Mouse (Mus musculus): ENCODE results near the gene Nudt8. TPM values are rescaled to one million over a fixed set of nuclear protein-coding genes. Genes with fewer than 3 reads are reported as not detected.

The Nudt8 gene
- polyA plus RNA-seq, 1 experiment from 2014 or later: 36.0 TPM

DNA sequence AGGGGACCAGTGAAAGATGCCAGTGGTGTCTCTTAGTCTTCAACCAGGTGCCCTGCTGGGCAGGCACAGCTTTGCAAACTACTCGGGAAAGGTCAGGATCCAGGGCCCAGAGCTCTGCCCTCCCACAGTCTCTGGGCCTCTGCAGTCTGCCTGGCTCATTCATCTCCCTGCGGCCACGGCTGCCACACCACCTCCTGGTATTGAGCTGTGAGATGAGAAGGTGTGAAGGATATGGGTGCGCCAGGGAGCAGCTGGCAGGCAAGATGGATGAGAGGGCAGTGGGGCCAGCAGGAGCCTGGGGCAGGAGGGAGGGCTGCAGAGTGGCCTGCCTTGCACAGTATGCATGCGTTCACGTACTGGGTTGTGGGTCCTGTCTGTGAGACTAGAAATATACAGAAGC lies 9.6 kb upstream of the Nudt8 start:
- H3K9ac ChIP-seq (replicated peaks): no peak overlapping the region
- no peak overlapping the region for H3K4me2 ChIP-seq (replicated peaks)
- H3K4me3 ChIP-seq: no peak overlapping the region
- H3K4me1 ChIP-seq: no peaks in the 10 kb centered on the region
- no peaks in the 10 kb centered on the region for H3K9me3 ChIP-seq
- WGBS: 70% methylated on average over 6 of the region's 6 CpGs
- no peaks in the 10 kb centered on the region; the same call in 1 of the 2 replicates for H3K27me3 ChIP-seq
- no peaks in the 10 kb centered on the region for H3K36me3 ChIP-seq
- ATAC-seq (replicated peaks): no peak
- no peak overlapping the region for H3K27ac ChIP-seq (replicated peaks)

DNA sequence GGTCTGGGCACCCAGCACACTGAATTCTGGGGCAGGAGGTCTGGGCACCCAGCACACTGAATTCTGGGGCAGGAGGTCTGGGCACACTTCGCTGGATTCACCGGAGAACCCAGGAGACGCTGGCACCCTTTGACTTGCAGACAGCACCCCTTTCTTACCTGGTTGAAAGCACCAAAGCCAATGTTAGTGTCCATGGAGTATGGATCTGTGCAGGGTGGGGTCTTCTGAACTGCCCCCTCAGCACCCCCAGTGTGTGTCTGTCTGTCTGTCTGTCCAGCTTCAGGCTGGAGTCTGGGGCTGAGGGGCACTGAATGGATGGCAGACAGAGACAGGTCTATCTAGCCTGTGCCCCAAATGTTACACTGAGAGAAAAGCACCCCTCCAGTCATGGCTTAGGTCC lies 8.8 kb upstream of the Nudt8 start:
- 96% methylated on average over 3 of the region's 3 CpGs for WGBS
- Histone ChIP-seq H3K4me3 (no peak overlapping the region), H3K9me3 (no peaks in the 10 kb centered on the region), H3K36me3 (no peaks in the 10 kb centered on the region), H3K9ac (replicated peaks) (no peak overlapping the region), H3K4me2 (replicated peaks) (no peak overlapping the region), H3K27ac (replicated peaks) (no peak overlapping the region), H3K27me3 (no peaks in the 10 kb centered on the region; the same call in 1 of the 2 replicates), H3K4me1 (no peaks in the 10 kb centered on the region)
- no peak for ATAC-seq (replicated peaks)

DNA sequence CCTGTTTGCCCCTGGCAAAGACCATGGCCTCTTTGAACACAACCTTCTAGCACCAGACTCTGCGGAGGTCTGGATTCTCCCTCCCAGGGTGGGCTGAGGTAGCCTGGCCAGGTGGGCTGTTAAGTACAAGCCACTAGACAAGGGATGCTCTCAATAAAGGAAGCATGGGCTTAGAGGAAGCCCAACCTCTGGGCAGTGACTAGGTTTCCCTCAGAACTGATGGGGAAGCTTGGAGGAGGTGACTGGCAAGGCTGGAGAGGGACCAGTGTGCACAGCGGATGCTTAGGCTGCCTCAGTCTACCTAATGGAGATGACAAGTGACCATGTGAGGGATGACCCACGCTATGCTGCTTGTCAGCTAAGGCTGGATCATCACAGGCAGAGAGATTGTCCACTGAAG lies 8.4 kb upstream of the Nudt8 start:
- Histone ChIP-seq H3K9me3 (no peaks in the 10 kb centered on the region), H3K4me3 (no peak overlapping the region), H3K9ac (replicated peaks) (no peak overlapping the region), H3K36me3 (no peaks in the 10 kb centered on the region), H3K4me2 (replicated peaks) (no peak overlapping the region), H3K27ac (replicated peaks) (no peak overlapping the region), H3K4me1 (no peaks in the 10 kb centered on the region), H3K27me3 (no peaks in the 10 kb centered on the region; the same call in 1 of the 2 replicates)
- no peak for ATAC-seq (replicated peaks)
- WGBS: 84% methylated on average over 3 of the region's 3 CpGs

DNA sequence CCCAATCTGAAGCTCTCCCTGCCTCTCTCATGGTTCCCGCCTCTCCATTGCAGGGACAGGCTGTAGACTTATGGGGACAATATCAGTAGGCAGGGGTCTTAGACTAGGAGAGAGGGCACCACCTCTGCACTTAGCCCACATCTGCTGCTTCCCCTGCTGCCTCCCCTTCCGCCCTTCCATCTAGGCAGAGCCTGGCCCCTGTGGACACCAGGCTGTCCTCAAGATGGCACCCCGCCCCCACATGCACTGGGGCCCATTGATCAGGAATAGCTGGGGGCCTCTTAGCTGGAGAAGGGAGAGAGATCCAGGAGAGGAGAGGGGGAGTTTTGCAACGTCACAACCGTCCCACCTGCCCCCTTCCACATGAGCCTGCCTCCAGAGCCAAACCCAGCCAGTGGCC lies 8.0 kb upstream of the Nudt8 start, which contains the start of gene Tbx10:
TSS of gene Tbx10 (plus strand) at position 337 of the 400 bp plus-strand sequence.
- ATAC-seq (replicated peaks): no peak
- WGBS: 51% methylated on average over 5 of the region's 5 CpGs
- H3K4me2 ChIP-seq (replicated peaks): no peak within 1 kb of the TSS
- H3K36me3 ChIP-seq: no peaks in the 10 kb centered on the region
- no peak within 1 kb of the TSS for H3K4me3 ChIP-seq
- H3K9me3 ChIP-seq: no peaks in the 10 kb centered on the region
- no peaks in the 10 kb centered on the region; the same call in 1 of the 2 replicates for H3K27me3 ChIP-seq
- no peak within 1 kb of the TSS for H3K27ac ChIP-seq (replicated peaks)
- H3K4me1 ChIP-seq: no peaks in the 10 kb centered on the region
- no peak within 1 kb of the TSS for H3K9ac ChIP-seq (replicated peaks)

DNA sequence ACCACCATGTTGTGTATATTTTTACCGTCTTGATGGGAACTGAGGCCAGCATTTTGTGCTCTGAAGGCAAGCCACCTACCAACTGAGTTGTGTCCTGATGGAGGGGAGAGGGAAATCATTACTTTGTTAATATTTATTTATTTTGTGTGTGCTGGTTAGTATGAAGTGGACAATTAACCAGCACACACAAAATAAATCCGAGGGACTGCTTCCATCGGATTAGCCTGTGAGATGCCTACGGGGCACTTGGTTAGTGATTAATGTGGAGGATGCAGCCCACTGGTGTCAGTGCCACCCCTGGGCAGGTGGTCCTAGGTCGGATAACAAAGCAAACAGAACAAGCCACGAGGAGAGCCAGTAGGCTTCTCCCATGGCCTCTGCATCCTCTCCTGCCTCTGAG lies 5.4 kb upstream of the Nudt8 start:
- no peak for ATAC-seq (replicated peaks)
- peaks cover 6% of the 10 kb centered on the region for H3K4me1 ChIP-seq
- H3K9me3 ChIP-seq: no peaks in the 10 kb centered on the region
- no peak overlapping the region for H3K4me3 ChIP-seq
- no peak overlapping the region for H3K4me2 ChIP-seq (replicated peaks)
- 74% methylated on average over 6 of the region's 6 CpGs for WGBS
- no peaks in the 10 kb centered on the region for H3K36me3 ChIP-seq
- H3K27me3 ChIP-seq: no peaks in the 10 kb centered on the region; the same call in 1 of the 2 replicates
- no peak overlapping the region for H3K27ac ChIP-seq (replicated peaks)
- no peak overlapping the region for H3K9ac ChIP-seq (replicated peaks)

DNA sequence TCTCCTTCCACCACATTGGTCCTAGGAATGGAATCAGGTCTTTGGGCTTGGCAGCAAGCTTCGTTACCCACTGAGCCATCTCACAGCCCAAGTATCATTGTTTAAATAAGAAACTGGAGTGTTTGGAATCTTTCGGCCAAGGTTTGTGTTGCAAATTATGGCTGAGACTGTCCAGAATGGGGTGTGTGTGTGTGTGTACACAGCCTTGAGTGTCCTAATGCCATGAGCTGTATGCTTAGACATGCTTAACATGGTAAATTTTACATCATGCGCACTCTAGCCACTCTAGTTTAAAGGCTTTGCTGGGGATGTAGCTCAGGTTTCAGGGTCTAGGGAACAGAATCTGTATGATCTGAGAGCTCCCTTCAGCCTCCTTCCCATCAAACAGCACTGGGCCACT lies 4.9 kb upstream of the Nudt8 start:
- Histone ChIP-seq H3K36me3 (no peaks in the 10 kb centered on the region), H3K9ac (replicated peaks) (no peak overlapping the region), H3K27me3 (no peaks in the 10 kb centered on the region; the same call in 1 of the 2 replicates), H3K4me3 (no peak overlapping the region), H3K9me3 (no peaks in the 10 kb centered on the region), H3K4me2 (replicated peaks) (no peak overlapping the region), H3K4me1 (peaks cover 7% of the 10 kb centered on the region), H3K27ac (replicated peaks) (no peak overlapping the region)
- WGBS: 89% methylated on average over 3 of the region's 3 CpGs
- ATAC-seq (replicated peaks): no peak

DNA sequence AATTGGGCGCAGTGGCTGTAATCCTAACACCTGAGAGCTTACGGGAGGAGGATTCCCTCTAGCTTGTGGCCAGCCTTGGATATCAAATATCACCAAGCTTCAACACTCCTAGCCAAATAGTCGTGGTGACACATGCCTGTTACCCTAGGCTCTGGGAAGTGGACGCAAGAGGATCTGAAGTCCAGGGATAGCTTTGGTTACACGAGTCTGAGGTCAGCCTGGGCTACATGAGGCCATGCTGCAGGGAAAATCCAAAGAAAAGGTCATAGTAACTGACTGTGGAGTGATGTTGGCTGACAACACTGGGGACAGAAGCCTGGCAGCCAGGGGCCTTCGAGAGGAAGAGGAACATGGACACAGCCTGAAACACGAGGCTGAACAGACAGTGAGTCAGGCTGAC lies 4.3 kb upstream of the Nudt8 start:
- Histone ChIP-seq H3K4me1 (peaks cover 10% of the 10 kb centered on the region), H3K4me3 (no peak overlapping the region), H3K36me3 (no peaks in the 10 kb centered on the region), H3K4me2 (replicated peaks) (no peak overlapping the region), H3K9me3 (no peaks in the 10 kb centered on the region), H3K9ac (replicated peaks) (no peak overlapping the region), H3K27me3 (no peaks in the 10 kb centered on the region; the same call in 1 of the 2 replicates), H3K27ac (replicated peaks) (no peak overlapping the region)
- ATAC-seq (replicated peaks): no peak
- WGBS: 70% methylated on average over 7 of the region's 7 CpGs

DNA sequence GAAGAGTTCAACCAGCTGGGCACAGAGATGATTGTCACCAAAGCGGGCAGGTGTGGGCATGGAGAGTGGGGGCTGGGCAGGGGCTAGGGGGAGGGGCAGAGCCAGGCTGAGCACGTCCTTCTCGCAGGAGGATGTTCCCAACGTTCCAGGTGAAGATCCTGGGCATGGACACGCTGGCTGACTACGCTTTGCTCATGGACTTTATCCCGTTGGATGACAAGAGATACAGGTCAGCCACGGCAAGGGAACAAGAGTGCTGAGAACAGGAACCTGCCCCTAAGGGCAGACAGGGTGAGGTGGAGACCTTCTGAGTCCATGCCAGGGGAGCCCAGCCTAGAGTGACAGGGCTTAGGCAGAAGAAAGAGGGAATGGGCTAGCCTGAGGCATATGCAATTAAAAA lies 3.6 kb upstream of the Nudt8 start:
- no peak overlapping the region for H3K27ac ChIP-seq (replicated peaks)
- no peak overlapping the region for H3K9ac ChIP-seq (replicated peaks)
- no peak overlapping the region for H3K4me2 ChIP-seq (replicated peaks)
- peaks cover 15% of the 10 kb centered on the region for H3K4me1 ChIP-seq
- no peaks in the 10 kb centered on the region; the same call in 1 of the 2 replicates for H3K27me3 ChIP-seq
- no peaks in the 10 kb centered on the region for H3K9me3 ChIP-seq
- WGBS: 84% methylated on average over 8 of the region's 8 CpGs
- no peak overlapping the region for H3K4me3 ChIP-seq
- H3K36me3 ChIP-seq: no peaks in the 10 kb centered on the region
- ATAC-seq (replicated peaks): no peak

DNA sequence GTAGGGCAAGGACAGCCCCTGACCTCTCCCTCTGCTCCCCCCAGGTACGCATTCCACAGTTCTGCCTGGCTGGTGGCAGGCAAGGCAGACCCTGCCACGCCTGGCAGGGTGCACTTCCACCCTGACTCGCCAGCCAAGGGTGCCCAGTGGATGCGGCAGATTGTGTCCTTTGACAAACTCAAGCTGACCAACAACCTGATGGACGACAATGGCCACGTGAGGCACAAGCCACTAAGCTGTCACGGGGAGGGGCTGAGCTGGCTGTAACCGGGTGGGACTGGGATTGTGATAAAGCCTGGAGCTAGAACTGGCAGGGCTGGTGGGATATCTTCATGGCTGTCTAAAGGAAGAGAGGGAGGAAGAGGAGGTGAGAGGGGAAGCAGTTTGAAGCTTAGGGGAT lies 3.1 kb upstream of the Nudt8 start:
- Histone ChIP-seq H3K9ac (replicated peaks) (no peak overlapping the region), H3K4me3 (no peak overlapping the region), H3K36me3 (no peaks in the 10 kb centered on the region), H3K27me3 (no peaks in the 10 kb centered on the region; the same call in 1 of the 2 replicates), H3K4me2 (replicated peaks) (no peak overlapping the region), H3K9me3 (no peaks in the 10 kb centered on the region), H3K4me1 (peaks cover 15% of the 10 kb centered on the region), H3K27ac (replicated peaks) (no peak overlapping the region)
- WGBS: 65% methylated on average over 8 of the region's 8 CpGs
- no peak for ATAC-seq (replicated peaks)

DNA sequence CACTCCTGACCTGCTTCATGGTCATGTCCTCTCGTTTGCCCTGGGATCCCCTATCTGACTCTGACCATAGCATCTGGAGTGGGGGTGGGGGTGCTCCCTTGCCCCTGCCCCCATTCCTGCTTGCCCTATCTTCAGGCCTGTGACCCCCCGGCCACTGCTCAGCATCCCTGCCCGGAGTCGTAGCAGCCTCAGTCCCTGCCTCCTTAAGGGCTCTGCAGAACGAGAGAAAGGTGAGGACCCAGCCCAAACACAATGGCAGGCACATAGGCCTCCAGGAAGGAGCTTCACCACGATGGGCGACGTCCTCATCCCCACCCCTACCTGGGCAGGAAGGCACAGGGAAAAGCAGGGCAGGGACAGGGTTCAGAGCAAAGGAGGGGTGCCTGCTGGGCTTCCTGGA lies 2.0 kb upstream of the Nudt8 start:
- Histone ChIP-seq H3K27ac (replicated peaks) (no peak overlapping the region), H3K9me3 (no peaks in the 10 kb centered on the region), H3K9ac (replicated peaks) (no peak overlapping the region), H3K36me3 (no peaks in the 10 kb centered on the region), H3K27me3 (no peaks in the 10 kb centered on the region; the same call in 1 of the 2 replicates), H3K4me1 (peaks cover 15% of the 10 kb centered on the region), H3K4me3 (no peak overlapping the region), H3K4me2 (replicated peaks) (no peak overlapping the region)
- WGBS: 74% methylated on average over 8 of the region's 8 CpGs
- ATAC-seq (replicated peaks): no peak

DNA sequence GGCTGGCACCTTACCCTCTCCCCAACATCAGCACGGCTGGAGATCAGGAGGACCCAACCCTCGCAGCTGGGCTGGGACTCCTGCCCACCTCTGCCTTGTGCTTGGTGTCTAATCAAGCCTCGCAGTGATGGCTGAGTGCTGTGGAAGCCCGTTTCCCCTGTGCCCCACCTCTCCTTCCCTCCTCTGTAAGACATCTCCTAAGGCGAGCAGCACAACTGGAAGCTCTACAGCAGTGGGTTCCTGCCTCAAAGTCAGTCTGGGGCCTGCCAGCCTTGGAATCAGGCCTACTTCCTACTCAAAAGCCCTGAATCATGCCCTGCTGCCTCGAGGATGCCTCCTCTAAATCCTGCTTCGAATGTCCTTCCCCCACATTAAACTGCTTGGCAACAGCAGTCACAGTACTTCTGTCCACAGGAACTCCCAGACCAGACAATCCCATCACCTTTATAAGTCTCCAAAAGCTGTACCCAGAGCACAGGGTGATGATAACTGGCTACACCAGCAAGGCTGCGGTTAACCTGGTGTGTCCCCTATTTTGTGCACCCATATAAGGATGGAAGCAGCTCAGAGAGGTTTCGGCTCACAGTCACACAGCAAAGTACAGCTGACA lies 1.2 kb upstream of the Nudt8 start:
- no peaks in the 10 kb centered on the region; the same call in 1 of the 2 replicates for H3K27me3 ChIP-seq
- no peaks in the 10 kb centered on the region for H3K36me3 ChIP-seq
- ATAC-seq (replicated peaks): no peak
- peak overlapping the region; percentile 70; the same call in 1 of the 2 replicates for H3K4me2 ChIP-seq (replicated peaks)
- H3K4me3 ChIP-seq: 0 out of 2 replicates have a peak overlapping the region, but pooled peaks have one; percentile 5
- 81% methylated on average over 9 of the region's 9 CpGs for WGBS
- H3K27ac ChIP-seq (replicated peaks): no peak overlapping the region
- H3K9ac ChIP-seq (replicated peaks): no peak overlapping the region
- no peaks in the 10 kb centered on the region for H3K9me3 ChIP-seq
- peaks cover 15% of the 10 kb centered on the region for H3K4me1 ChIP-seq

DNA sequence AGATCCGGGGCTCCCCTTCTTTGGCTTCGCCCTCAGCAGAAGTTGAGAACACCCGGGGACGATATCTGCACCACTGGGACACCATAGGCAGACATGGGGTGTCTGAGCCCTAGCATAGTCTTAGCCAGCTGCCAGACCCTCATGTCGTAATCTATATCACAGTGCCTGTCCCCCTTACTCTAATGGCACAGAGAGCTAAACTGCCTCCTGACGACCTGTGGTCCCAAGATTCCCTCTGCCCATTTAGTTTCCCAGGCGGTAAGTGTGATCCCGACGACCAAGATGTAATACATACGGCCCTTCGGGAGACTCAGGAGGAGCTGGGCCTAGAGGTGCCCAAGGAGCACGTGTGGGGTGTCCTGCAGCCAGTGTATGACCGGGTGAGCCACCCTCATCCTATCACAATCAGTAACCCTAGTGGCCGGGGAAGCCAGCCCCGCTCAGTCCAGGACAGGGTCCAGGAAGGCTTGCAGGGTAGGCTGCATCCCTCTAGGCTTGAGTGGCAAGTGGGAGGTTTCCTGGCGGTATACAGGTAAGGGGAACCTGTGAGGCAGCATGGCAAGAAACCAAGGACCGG lies 657 bp downstream of the Nudt8 start:
- WGBS: 15% methylated on average over 17 of the region's 17 CpGs
- Histone ChIP-seq H3K4me1 (peaks cover 15% of the 10 kb centered on the region), H3K36me3 (peaks cover 3% of the 10 kb centered on the region), H3K27me3 (no peaks in the 10 kb centered on the region), H3K9me3 (no peaks in the 10 kb centered on the region), H3K4me2 (replicated peaks) (peak overlapping the region; percentile 70), H3K9ac (replicated peaks) (peak overlapping the region; percentile 87), H3K27ac (replicated peaks) (peak overlapping the region; percentile 96), H3K4me3 (peak overlapping the region; percentile 64)
- peak; percentile 8; the same call in 1 of the 2 replicates for ATAC-seq (replicated peaks)
